Comparison of ENCODE assay signal across 12 mouse cellular contexts in genomic region chr10:26034931-26035330, GRCm38 (mm10). TPM values are rescaled to one million over a fixed set of nuclear protein-coding genes. Genes with fewer than 3 reads are reported as not detected.
DNase-seq lines count a peak whose midpoint lies in the region; ATAC-seq and TF ChIP-seq lines count a peak whose summit lies in the region.
"Had no signal": no experiment of that assay in that cellular context is flagged by ENCODE, and none has a peak within 500 bp of the region (broad histone marks: within the 10 kb centered on the region; RNA-seq: fewer than 3 reads in every experiment).

No protein-coding gene starts in this region.

- intact Hi-C loops in left cerebral cortex, postnatal 4 days (cut with DNase I), result no loop called here
- intact Hi-C loops in gastrocnemius, postnatal 36 days (cut with DNase I), result no loop called here

- TF ChIP-seq POLR2A in brain, embryonic 14.5 days (IDR thresholded peaks at IDR 0.05; ENCODE audit: borderline replicate concordance, extremely low read depth, insufficient read depth, insufficient read length, poor library complexity, severe bottlenecking), result no peak

- no peak overlapping the region for H3K4me3 ChIP-seq in intestine, embryonic 16.5 days (ENCODE audit: low read length)
- H3K4me3 ChIP-seq: embryonic facial prominence, embryonic 15.5 days had no signal

- TF ChIP-seq CTCF in brain, embryonic 14.5 days (IDR thresholded peaks at IDR 0.05; ENCODE audit: borderline replicate concordance, extremely low read depth, insufficient read depth, insufficient read length), result no peak

- H3K4me1 ChIP-seq in intestine, embryonic 16.5 days (ENCODE audit: control insufficient read depth, insufficient read depth, low read length), result no peaks in the 10 kb centered on the region
- H3K4me1 ChIP-seq: embryonic facial prominence, embryonic 15.5 days had no signal

- no peaks in the 10 kb centered on the region for H3K27me3 ChIP-seq in intestine, embryonic 16.5 days (replicated peaks; ENCODE audit: control insufficient read depth, insufficient read depth, low read length)
- H3K27me3 ChIP-seq: embryonic facial prominence, embryonic 15.5 days had no signal

- WGBS in intestine, embryonic 16.5 days, result 77% methylated on average over 5 of the region's 5 CpGs

- no peaks in the 10 kb centered on the region for H3K36me3 ChIP-seq in intestine, embryonic 16.5 days (ENCODE audit: control insufficient read depth, insufficient read depth, low read length)
- H3K36me3 ChIP-seq: embryonic facial prominence, embryonic 15.5 days had no signal

- no peak for ATAC-seq in intestine, embryonic 16.5 days
- ATAC-seq: CD4-positive, CD25-positive, alpha-beta regulatory T cell, adult 4 months had no signal

- H3K4me2 ChIP-seq in intestine, embryonic 16.5 days (ENCODE audit: low read depth, low read length), result no peak overlapping the region
- H3K4me2 ChIP-seq: embryonic facial prominence, embryonic 15.5 days had no signal

- DNase-seq in heart, adult 11 months, result peak; percentile 81
- no peak for DNase-seq in heart, adult 8-10 months (ENCODE audit: low spot score)
- peak; percentile 49 for DNase-seq in brain, embryonic 14.5 days (ENCODE audit: low read depth)
- DNase-seq in layer of hippocampus, adult 8-10 months (ENCODE audit: low spot score in 2 of 2), result peak; percentile 83 to 87
- peak; percentile 57 for DNase-seq in left cerebral cortex, postnatal 4 days
- DNase-seq in gastrocnemius, postnatal 36 days, result no peak
- no peak for DNase-seq in lung, postnatal 14 days

- no peak overlapping the region for H3K27ac ChIP-seq in intestine, embryonic 16.5 days (ENCODE audit: low read length)
- H3K27ac ChIP-seq: embryonic facial prominence, embryonic 15.5 days had no signal

- H3K9me3 ChIP-seq in intestine, embryonic 16.5 days (ENCODE audit: control insufficient read depth, low read length), result no peaks in the 10 kb centered on the region
- H3K9me3 ChIP-seq: embryonic facial prominence, embryonic 15.5 days had no signal

- H3K9ac ChIP-seq in intestine, embryonic 16.5 days (ENCODE audit: low read depth, low read length), result no peak overlapping the region
- H3K9ac ChIP-seq: embryonic facial prominence, embryonic 15.5 days had no signal

RNA-seq across cellular contexts. Expression of gene Gm9767, which starts 43.1 kb away (rescaled TPM):
- not detected for total RNA-seq in heart, adult 8-10 months (2022)
- polyA plus RNA-seq in brain, embryonic 14.5 days (2012; rRNA removed), result 0.76 and 0.98 TPM in 2 replicates
- total RNA-seq in layer of hippocampus, adult 8-10 months (2022), result 1 to 10 TPM in 1 of 4 experiments, under 1 TPM in 2, not detected in 1; 0.54 to 1.2 (median 0.94) TPM
- 1 to 10 TPM; 2.0 to 3.2 TPM for total RNA-seq in left cerebral cortex, postnatal 4 days (2021)
- not detected for total RNA-seq in gastrocnemius, postnatal 36 days (2021)
- 0.20 TPM in 1 of 2 replicates, not detected in the other for polyA plus RNA-seq in intestine, embryonic 16.5 days (2015; fragmentation: Nextera tagmentation; extraction: Ambion mirVana)
- total RNA-seq: megakaryocyte, adult 5-6 weeks; neutrophil, adult 5-6 weeks had no signal
- polyA plus RNA-seq: CD4-positive, CD25-positive, alpha-beta regulatory T cell, adult 4 months had no signal

RNA-seq across cellular contexts. Expression of gene Tmem200a, which starts 43.9 kb away (rescaled TPM):
- under 1 TPM in 3 of 4 experiments, not detected in 1; 0.05 to 0.09 (median 0.06) TPM for total RNA-seq in heart, adult 8-10 months (2022)
- 21.5 and 27.3 TPM in 2 replicates for polyA plus RNA-seq in brain, embryonic 14.5 days (2012; rRNA removed)
- 10 to 100 TPM; 18.2 to 25.3 (median 22.3) TPM for total RNA-seq in layer of hippocampus, adult 8-10 months (2022)
- 10 to 100 TPM; 27.0 to 31.4 TPM for total RNA-seq in left cerebral cortex, postnatal 4 days (2021)
- total RNA-seq in gastrocnemius, postnatal 36 days (2021), result under 1 TPM; 0.07 to 0.13 TPM
- 4.5 and 5.7 TPM in 2 replicates for polyA plus RNA-seq in intestine, embryonic 16.5 days (2015; fragmentation: Nextera tagmentation; extraction: Ambion mirVana)
- total RNA-seq: megakaryocyte, adult 5-6 weeks; neutrophil, adult 5-6 weeks had no signal
- polyA plus RNA-seq: CD4-positive, CD25-positive, alpha-beta regulatory T cell, adult 4 months had no signal

Comparison
In these comparisons a context has a peak if more than half of its experiments do, and no peak if none do; other contexts are left out.
1. DNase-seq: peak in heart, adult 11 months (single experiment), brain, embryonic 14.5 days (single experiment), layer of hippocampus, adult 8-10 months (2 of 2) and left cerebral cortex, postnatal 4 days (single experiment); none in heart, adult 8-10 months (single experiment), gastrocnemius, postnatal 36 days (0 of 2) and lung, postnatal 14 days (single experiment).
2. RNA of gene Tmem200a, which starts 43.9 kb away (total RNA-seq): 27.0 to 31.4 TPM in left cerebral cortex, postnatal 4 days and 18.2 to 25.3 TPM in layer of hippocampus, adult 8-10 months; 0.07 to 0.13 TPM in gastrocnemius, postnatal 36 days and 0.05 to 0.09 TPM in heart, adult 8-10 months; every median in the first group is over 10 times any median in the second.